Mouse (Mus musculus) cerebellum, postnatal 10 days (tissue): ENCODE data around the gene Fabp3.
A peak's percentile ranks its signal among the peaks of the same experiment; 100 is the strongest.

Source experiments
- DNase-seq, 2 experiments: peaks; one replicate each; pipeline ENCODE4 v3.0.0; 2021; ENCODE audit warnings: mixed read lengths in 2 of 2

Gene Fabp3

GRCm38 (mm10) chr4:130308231-130309081 lies at the start of gene Fabp3, which contains the start of gene Gm10570:
Gene Fabp3, plus strand, starts transcription at chr4:130308595.
Gene Gm10570, minus strand, starts transcription at chr4:130308674.
- peak; percentile 82 to 85 for DNase-seq

DNA sequence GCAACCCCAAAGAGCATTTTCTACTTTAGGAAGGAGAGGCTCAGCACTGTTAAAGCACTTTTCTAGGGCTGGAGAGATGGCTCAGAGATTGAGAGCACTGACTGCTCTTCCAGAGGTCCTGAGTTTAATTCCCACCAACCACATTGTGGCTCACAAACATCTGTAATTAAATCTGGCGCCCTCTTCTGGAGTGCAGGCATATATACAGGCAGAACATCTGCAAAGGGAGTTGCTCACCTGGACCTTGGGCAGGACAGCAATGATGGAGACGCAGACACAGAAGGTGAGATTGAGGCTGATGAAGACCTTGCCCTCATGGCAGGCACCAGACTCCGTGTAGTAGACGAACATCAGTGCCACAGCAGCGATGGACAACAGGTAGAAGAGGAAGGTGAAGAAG lies 48.0 kb upstream of the Fabp3 start:
- no peak for DNase-seq

DNA sequence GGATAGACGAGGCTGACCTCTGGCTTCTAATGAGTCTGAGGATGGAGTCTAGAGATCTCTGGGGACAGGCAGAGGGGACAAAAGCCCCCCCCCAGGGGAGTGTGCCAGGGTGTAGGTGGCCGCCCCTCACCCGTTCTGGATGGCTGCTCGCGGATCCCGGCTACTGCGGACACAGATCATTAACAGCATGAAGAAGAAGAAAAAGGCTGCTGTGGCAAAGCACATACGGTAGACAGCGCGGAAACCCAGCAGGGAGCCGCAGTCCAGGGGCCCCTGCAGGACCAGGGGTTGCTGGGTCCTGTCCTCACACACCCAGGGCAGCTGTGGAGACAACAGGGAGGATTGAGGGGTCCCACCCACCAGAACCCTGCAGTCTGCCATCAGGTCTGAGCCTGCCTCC lies 44.3 kb upstream of the Fabp3 start:
- DNase-seq: no peak

- peak; percentile 87 to 93 for DNase-seq
Measured at GRCm38 (mm10) chr4:130264698-130265349, 43.6 kb upstream of the Fabp3 start.

GRCm38 (mm10) chr4:130266601-130267000 lies 41.8 kb upstream of the Fabp3 start:
- no peak for DNase-seq

DNA sequence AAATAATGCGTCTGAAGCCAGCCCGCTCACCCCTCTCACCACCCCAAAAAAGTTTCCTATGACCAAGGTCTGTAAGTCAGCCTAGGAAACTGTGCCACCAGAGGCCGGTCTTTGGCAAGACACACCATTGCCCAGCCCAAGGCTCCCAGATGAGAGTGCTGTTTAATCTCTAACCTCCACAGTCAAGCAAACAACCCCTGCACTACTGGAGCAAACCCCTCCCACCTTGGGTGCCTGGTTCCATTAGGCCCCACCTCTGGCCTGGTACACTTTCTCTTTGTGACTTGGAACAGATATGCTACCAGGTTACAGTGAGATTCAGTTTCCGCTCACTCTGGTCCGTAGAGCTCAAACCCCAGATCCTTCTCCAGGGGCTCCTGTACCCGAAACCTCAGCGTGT lies 41.3 kb upstream of the Fabp3 start:
- DNase-seq: no peak

DNA sequence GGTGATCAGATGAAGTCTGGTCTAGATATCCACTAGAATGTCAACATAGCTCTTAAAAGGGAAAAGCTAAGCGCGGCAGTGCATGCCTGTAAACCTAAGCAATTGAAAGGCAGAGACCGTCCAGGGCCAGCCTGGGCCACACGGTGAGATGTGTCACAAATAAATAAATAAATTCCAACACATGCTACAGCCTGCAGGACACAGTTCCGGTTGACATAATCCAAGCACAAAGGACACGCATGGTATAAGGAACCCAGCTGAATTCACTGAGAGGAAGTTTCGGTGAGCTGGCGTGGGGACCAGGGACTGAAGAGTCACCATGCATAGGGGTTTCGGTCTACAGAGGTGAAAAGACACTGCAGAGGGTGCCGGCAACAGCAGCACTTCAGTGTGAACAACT lies 39.7 kb upstream of the Fabp3 start:
- no peak for DNase-seq

DNA sequence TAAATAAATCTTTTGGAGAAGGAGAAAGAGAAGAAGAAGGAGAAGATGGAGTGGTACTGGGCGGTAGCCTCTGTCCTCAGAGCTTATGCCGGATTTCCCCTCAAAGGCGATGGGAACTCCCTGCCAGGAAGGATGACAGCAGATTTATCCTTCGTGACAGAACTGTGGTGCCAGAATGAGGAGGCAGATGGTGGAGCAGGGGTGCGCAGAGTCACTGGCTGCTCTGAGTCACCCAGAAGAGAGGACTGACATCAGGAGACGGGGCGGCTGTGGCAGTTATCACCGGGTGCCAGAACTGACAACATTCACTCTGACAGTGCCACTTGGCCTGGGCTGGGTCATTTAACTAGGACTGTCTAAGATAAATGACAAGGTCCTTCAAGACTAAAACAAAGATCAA lies 38.3 kb upstream of the Fabp3 start:
- DNase-seq: peak; percentile 85 to 91

DNA sequence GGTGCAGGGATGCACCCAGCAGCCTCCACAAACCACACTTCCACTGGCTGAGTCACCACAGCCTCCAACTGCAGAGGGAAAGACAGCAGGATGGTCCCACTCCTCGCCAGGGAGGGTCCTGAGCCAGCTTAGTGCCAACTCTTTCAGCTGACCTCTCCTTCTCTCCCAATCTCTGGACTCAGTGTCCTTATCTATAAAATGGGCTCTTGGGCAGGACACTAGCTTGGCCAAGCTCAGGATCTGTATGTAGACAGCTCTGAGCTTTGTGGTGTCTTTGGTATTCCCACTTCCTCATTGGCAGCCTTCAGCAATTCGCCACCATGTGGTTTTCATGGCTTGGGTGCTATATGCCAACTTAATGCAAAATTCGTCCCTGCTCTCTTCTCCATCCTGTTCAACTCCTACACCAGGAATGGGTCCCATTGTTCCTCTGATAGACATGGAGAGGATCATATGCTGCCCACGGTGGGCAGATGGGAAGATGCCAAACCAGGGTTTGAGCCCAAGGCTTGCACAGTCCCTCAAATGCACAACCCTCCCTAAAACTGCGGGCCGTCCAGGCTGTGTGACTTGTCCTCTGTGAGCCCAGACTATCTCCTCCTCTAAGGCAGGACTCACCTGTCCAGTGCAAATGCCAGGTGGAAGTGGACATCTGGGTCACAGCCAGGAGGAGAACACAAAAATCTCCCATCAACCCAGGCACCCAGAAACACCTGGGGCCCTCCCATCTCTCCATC lies 37.6 kb upstream of the Fabp3 start:
- DNase-seq: peak; percentile 54 to 58

DNA sequence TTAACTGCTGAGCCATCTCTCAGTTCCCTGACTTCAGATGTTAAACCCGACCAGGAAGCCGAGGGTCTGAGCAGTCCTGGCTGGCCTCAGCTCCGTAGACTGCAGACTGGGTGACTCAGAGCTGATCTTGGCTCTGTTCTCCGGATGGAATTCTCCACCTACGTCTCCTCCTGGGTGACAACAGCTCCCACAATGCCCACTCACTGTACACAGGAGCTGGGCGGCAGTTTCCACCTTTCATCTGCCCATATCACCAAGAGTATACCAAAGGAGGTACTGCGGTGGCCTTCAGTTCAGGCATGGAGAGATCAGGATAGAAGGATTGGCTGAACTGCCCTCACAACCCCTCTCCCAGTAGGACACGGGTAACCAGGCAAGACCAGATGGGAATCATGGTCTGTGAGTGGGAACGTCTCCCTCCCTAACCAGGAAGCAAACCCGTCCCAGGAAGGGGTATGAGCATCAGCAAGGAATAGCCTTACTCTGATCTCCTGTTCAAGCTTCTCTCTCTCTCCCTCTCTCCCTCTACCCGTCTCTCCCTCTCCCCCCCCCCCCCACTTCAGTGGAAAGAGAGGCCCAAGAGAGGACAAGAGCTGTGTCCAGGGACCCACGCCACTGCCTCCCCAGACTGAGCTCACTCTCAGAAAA lies 34.6 kb upstream of the Fabp3 start:
- DNase-seq: peak; percentile 65 to 71

DNA sequence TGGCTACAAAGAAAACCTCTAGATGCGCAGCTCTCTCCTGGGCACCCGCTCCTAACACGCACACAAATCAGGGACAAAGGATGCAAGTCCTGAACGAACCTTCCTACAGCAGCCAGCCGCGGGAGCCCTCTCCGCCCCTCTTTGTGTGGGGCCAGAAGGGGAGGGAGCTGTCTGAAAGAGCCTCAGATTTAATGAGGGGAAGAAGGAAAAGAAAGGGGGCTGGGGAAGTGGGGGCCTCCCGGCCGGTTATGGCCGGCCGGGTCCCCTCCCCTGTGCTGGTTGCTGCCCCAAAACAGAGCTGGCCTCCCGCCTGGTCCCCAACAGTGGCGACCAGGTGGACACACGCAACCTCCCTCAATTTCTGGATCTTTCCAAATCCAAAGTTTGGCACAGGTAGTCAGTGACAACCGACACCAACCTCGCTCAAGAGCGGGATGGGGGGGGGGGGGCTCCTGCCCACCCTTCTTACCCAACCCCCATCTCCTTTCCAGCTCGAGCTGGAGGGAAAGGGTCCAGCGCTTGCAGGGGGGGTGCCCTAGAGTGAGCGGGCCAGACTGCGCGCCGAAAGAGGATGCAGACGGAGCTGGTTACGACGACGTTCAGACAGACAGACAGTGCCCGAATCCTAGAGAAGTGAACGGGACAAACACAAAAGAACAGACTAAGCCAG lies 33.9 kb upstream of the Fabp3 start:
- DNase-seq: peak; percentile 88 to 91

DNA sequence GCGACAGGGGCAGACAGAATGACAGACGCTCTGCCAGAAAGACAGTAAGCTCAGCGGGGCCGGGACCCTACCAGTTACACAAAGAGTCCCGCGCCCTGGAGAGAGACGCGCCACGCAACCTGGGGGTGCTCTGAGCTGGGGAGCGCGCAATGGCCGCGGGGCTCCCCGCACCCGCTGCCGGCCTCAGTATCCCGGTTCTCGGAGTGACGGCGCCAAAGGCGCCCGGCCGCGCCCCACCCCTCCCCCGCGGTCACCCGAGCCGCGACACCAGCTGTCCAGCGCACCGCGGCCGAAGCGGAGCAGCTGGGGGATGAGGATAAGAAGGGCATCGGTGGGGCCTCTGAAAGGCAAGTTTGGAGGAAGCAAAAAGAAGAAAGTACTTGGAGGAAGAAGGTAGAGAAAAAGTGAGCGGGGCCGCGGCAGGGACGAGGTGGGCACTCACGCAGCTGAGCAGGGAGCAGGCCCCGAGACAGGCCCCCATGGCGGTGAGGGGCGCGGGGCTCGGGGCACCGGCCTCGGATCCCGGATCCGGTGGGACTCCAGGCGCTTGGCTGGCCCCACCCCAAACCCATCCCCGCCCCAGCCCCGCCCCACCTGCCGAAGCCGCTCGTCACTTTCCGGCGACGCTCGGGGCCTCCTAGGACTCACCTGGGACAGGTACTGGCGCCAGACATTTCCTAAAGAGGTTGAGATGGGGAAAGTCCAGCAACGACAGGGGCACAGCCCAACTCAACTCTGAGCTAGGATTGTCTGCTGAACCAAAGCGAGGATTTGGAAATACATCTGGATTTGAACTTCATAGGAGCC lies 33.2 kb upstream of the Fabp3 start:
- DNase-seq: peak; percentile 86 to 89

DNA sequence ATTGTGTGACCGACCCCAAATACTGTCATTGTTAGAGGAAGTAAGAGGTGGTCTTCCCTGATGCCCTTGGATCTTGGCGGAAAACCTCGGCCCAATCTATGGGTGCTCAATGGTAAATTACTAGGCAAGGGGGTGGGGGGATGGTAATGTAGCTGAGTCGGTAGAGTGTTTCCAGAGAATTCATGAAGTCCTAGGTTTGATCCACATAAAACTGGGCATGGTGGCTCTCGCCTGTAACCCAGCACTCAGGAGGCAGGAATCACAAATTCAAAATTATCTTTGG lies 32.6 kb upstream of the Fabp3 start:
- DNase-seq: peak in 1 of 2 experiments; percentile 59

DNA sequence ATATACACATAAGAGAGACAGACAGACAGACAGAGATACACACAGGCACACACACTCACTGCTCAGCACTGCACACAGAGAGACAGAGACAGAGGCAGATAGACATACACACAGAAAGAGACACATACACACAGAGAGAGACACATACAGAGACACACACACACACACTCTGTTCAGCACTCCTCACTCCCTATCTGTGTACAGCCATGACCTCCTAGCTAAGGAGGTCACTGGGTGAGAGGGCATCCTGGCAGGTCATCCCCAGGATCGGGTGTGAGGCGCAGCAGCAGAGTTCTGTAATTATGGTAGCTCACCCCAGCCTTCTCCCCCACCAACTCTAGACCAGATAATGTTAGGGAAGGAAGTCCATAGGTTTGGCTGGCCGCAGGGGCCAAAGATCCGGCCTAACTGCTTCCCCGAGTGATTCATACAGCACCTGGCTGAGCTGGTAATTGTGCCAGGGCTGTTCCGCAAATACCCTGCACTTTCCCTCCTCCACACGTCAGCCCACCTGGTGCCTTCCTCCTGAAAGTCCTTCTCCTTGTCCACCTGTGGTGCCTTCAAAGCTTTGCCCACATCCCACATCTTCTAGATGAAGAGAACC lies 31.7 kb upstream of the Fabp3 start:
- DNase-seq: no peak

DNA sequence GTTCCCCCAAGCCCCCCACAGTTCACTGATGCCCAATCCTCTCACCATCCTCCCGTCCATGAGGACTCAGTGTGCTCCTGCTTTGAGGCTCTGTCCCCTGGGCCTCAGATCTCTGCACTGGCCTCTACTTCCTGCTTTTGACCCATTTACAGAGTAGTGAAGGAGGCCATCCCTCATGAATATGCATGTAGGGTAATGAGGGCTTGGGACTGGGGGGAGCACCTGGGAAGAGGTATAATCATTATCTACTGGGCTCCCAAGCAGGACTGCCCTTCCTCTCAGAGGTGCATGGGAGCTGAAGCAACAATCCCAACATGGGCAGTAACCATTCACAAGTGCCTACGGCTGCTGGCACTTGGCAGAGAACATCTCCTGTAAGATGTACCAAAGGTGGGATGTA lies 29.3 kb upstream of the Fabp3 start, which contains the start of gene Serinc2:
Serinc2 (minus strand) TSS at position 101 of the 400 bp plus-strand sequence.
- no peak for DNase-seq

GRCm38 (mm10) chr4:130282856-130283255 lies 25.5 kb upstream of the Fabp3 start:
- no peak for DNase-seq

DNA sequence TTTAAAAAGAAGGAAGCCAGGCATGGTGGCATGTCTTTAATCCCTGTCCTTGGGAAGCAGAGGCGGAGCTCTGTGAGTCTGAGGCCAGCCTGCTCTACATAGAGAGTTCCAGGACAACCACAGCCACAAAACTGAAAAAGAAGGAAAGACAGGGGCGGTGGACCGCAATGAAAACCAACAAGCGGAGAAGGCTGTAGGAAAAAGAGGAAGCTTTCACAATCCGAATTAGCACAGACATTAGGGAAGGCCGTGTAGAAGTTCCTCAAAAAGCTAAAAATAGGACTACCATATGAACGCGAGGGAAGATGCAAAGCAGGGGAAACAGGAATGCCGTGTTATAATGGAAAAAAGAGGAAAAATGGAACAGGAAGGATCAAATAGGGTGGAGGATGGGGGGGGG lies 24.6 kb upstream of the Fabp3 start:
- DNase-seq: no peak

GRCm38 (mm10) chr4:130286531-130286930 lies 21.9 kb upstream of the Fabp3 start:
- DNase-seq: no peak

DNA sequence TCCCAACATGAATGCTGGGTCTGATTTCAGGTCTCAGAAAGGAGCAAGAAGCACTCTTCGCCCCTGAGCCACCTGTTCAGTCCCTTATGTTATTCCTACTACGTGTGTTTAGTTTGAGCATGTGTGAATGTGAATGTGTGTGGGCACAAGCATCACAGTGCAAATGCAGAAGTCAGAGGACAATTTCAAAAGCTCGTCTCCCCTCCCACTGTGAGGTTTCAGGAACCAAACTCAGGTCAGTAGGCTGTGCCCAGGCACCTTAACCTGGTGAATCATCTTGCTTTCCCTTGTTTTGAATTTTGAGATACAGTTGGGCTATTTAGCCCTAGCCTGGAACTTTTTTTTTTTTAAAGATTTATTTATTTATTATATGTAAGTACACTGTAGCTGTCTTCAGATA lies 18.6 kb upstream of the Fabp3 start:
- no peak for DNase-seq

DNA sequence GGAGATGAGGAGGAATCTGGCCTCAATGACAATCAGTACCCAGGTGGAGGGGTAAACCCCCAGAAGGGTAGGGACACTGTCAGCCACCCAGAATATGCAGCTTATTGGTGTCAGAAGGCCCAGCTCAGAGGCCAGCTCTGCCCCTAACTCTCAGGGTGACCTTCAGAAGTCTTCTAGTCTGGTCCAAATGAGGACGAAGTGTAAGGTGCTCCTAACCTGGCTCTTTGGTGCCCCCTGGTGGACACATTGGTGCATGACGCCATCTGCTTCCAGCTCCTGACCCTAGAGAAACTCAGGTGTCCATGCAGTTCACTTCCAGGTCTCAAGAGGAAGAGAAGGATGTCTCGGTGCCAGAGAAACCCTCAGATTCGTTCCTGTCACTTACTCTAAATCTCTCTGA lies 16.1 kb upstream of the Fabp3 start:
- peak; percentile 93 to 95 for DNase-seq

DNA sequence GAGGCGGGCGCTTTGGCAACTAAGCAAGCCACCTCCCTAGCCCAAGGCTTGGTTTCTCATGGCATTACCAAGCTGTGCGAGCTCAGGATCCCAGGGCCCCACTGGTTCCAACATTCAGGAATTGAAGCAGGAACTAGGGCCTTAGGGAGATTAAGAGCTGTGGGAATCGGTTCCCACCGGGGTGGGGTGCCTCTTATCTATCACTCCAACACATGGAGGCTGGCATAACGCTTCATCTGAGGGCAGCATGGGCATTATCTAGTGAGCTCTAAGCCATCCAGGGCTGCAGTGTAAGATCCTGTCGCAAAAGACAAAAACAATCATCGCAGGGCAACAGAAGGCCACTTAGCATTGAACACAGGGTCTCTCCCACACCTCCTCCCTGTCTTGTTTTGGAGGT lies 13.9 kb upstream of the Fabp3 start:
- DNase-seq: no peak
